Mouse (Mus musculus) forebrain, embryonic 11.5 days (tissue): Measurements from ENCODE around the gene Ppfia3. TPM values are rescaled to one million over a fixed set of nuclear protein-coding genes. Genes with fewer than 3 reads are reported as not detected.

ENCODE experiments used
- ATAC-seq: fragments of 200-750 bp; cut with Nextera tagmentation; replicated peaks from 2 replicates; pipeline ENCODE4 v1.8.0; 2017; ENCODE audit warnings: moderate TSS enrichment; ENCODE audit not compliant: low FRiP score
- DNase-seq: peaks from one replicate; pipeline ENCODE4 v3.0.0-alpha.2; 2017; ENCODE audit warnings: low spot score
- H3K27ac ChIP-seq: fragments of 300-500 bp; sonication (generic); 2 replicates; pipeline ENCODE4 v1.5.1; 2014; ENCODE audit warnings: low read depth, low read length
- H3K27me3 ChIP-seq: fragments of 300-500 bp; sonication (generic); 2 replicates; pipeline ENCODE4 v1.6.1; 2014; ENCODE audit warnings: mild to moderate bottlenecking, low read length, mixed read lengths; ENCODE audit not compliant: control insufficient read depth, insufficient read depth
- H3K36me3 ChIP-seq: fragments of 300-500 bp; sonication (generic); 2 replicates; pipeline ENCODE4 v1.6.1; 2014; ENCODE audit warnings: mild to moderate bottlenecking, low read length, moderate library complexity, mixed read lengths; ENCODE audit not compliant: control insufficient read depth, insufficient read depth
- H3K4me1 ChIP-seq: fragments of 300-500 bp; sonication (generic); replicated peaks from 2 replicates; pipeline ENCODE4 v1.6.1; 2014; ENCODE audit warnings: low read length, mixed read lengths; ENCODE audit not compliant: control insufficient read depth, insufficient read depth
- H3K4me2 ChIP-seq: fragments of 300-500 bp; sonication (generic); 2 replicates; pipeline ENCODE4 v1.6.1; 2014; ENCODE audit warnings: low read depth, mild to moderate bottlenecking, low read length, moderate library complexity, mixed read lengths; ENCODE audit not compliant: severe bottlenecking
- H3K4me3 ChIP-seq: fragments of 300-500 bp; sonication (generic); 2 replicates; pipeline ENCODE4 v1.5.1; 2014; ENCODE audit warnings: low read depth, low read length
- H3K9ac ChIP-seq: fragments of 300-500 bp; sonication (generic); 2 replicates; pipeline ENCODE4 v1.6.1; 2014; ENCODE audit warnings: low read length
- H3K9me3 ChIP-seq: fragments of 300-500 bp; sonication (generic); 2 replicates; pipeline ENCODE4 v1.6.1; 2016; ENCODE audit warnings: low read length, mixed read lengths; ENCODE audit not compliant: control insufficient read depth
- WGBS: fragments of 180-500 bp; shearing (Covaris S2); extraction: QIAGEN DNeasy Blood & Tissue Kit; methylation state at CpG from one replicate; pipeline ENCODE4 v1.1.7; 2014; 5-methylcytosine and 5-hydroxymethylcytosine counted together
- polyA plus RNA-seq: library from polyadenylated mRNA; unstranded; fragments of >200 nt; fragmentation: Nextera tagmentation; extraction: Ambion mirVana; gene quantifications from 2 replicates; pipeline ENCODE4 v1.2.1, GENCODE M21; 2014

The Ppfia3 gene
- polyA plus RNA-seq, 1 experiment from 2014 or later, result 11.6 TPM

GRCm38 (mm10) chr7:45305275-45305674 is 61.5 kb downstream of the Ppfia3 start:
- peak; percentile 85 for DNase-seq
- H3K4me1 ChIP-seq, result peaks cover 2% of the 10 kb centered on the region; the same call in 1 of the 2 replicates
- no peak overlapping the region for H3K9ac ChIP-seq
- H3K4me3 ChIP-seq, result peak overlapping the region; percentile 11; the same call in 1 of the 2 replicates
- peak overlapping the region; percentile 47 for H3K4me2 ChIP-seq
- no peak overlapping the region for H3K27ac ChIP-seq
- no peaks in the 10 kb centered on the region for H3K36me3 ChIP-seq
- peak; percentile 58 for ATAC-seq
- no peaks in the 10 kb centered on the region for H3K27me3 ChIP-seq
- 3% methylated on average over 17 of the region's 17 CpGs for WGBS
- H3K9me3 ChIP-seq, result no peaks in the 10 kb centered on the region

GRCm38 (mm10) chr7:45304869-45305268 is 62.0 kb downstream of the Ppfia3 start:
- no peaks in the 10 kb centered on the region for H3K27me3 ChIP-seq
- peak overlapping the region; percentile 47 for H3K4me2 ChIP-seq
- no peak overlapping the region for H3K27ac ChIP-seq
- no peaks in the 10 kb centered on the region for H3K36me3 ChIP-seq
- H3K9ac ChIP-seq, result peak overlapping the region; percentile 12; the same call in 1 of the 2 replicates
- H3K4me1 ChIP-seq, result peaks cover 2% of the 10 kb centered on the region; the same call in 1 of the 2 replicates
- WGBS, result 11% methylated on average over 12 of the region's 13 CpGs
- no peaks in the 10 kb centered on the region for H3K9me3 ChIP-seq
- peak overlapping the region; percentile 11; the same call in 1 of the 2 replicates for H3K4me3 ChIP-seq
- 0 out of 2 replicates have a peak, but pooled peaks have one; percentile 15 for ATAC-seq
- DNase-seq, result no peak

- Histone ChIP-seq H3K4me3 (no peak overlapping the region), H3K9ac (no peak overlapping the region), H3K4me1 (peaks cover 2% of the 10 kb centered on the region; the same call in 1 of the 2 replicates), H3K9me3 (no peaks in the 10 kb centered on the region), H3K4me2 (no peak overlapping the region), H3K27ac (no peak overlapping the region), H3K27me3 (no peaks in the 10 kb centered on the region), H3K36me3 (no peaks in the 10 kb centered on the region)
- WGBS, result 86% methylated on average over 8 of the region's 8 CpGs
- ATAC-seq (no peak), DNase-seq (no peak)
Measured at GRCm38 (mm10) chr7:45302626-45303025, 64.2 kb downstream of the Ppfia3 start.

- no peak overlapping the region for H3K4me3 ChIP-seq
- no peaks in the 10 kb centered on the region for H3K36me3 ChIP-seq
- no peaks in the 10 kb centered on the region; the same call in 1 of the 2 replicates for H3K4me1 ChIP-seq
- no peak overlapping the region for H3K9ac ChIP-seq
- no peak overlapping the region for H3K4me2 ChIP-seq
- no peaks in the 10 kb centered on the region for H3K27me3 ChIP-seq
- 15% methylated on average over 6 of the region's 6 CpGs for WGBS
- H3K9me3 ChIP-seq, result no peaks in the 10 kb centered on the region
- H3K27ac ChIP-seq, result no peak overlapping the region
- ATAC-seq, result no peak
- peak; percentile 65 for DNase-seq
Measured at GRCm38 (mm10) chr7:45300270-45300669, 66.5 kb downstream of the Ppfia3 start.

GRCm38 (mm10) chr7:45299752-45300151 is 67.1 kb downstream of the Ppfia3 start:
- peak; percentile 72 for DNase-seq
- Histone ChIP-seq H3K9ac (no peak overlapping the region), H3K4me1 (no peaks in the 10 kb centered on the region), H3K4me2 (no peak overlapping the region), H3K9me3 (no peaks in the 10 kb centered on the region), H3K4me3 (no peak overlapping the region), H3K36me3 (no peaks in the 10 kb centered on the region), H3K27me3 (no peaks in the 10 kb centered on the region), H3K27ac (no peak overlapping the region)
- peak; percentile 69; the same call in 1 of the 2 replicates for ATAC-seq
- 12% methylated on average over 5 of the region's 5 CpGs for WGBS

- DNase-seq (no peak), ATAC-seq (no peak)
- H3K4me1 ChIP-seq, result no peaks in the 10 kb centered on the region
- H3K27ac ChIP-seq, result no peak overlapping the region
- H3K9me3 ChIP-seq, result no peaks in the 10 kb centered on the region
- 58% methylated on average over 3 of the region's 3 CpGs for WGBS
- no peaks in the 10 kb centered on the region for H3K27me3 ChIP-seq
- H3K36me3 ChIP-seq, result no peaks in the 10 kb centered on the region
- H3K9ac ChIP-seq, result no peak overlapping the region
- H3K4me3 ChIP-seq, result no peak overlapping the region
- H3K4me2 ChIP-seq, result no peak overlapping the region
Measured at GRCm38 (mm10) chr7:45297563-45297962, 69.3 kb downstream of the Ppfia3 start.

- Histone ChIP-seq H3K27me3 (no peaks in the 10 kb centered on the region), H3K9me3 (no peaks in the 10 kb centered on the region), H3K4me3 (no peak overlapping the region), H3K27ac (no peak overlapping the region), H3K36me3 (no peaks in the 10 kb centered on the region), H3K4me2 (no peak overlapping the region), H3K4me1 (no peaks in the 10 kb centered on the region), H3K9ac (no peak overlapping the region)
- DNase-seq (no peak), ATAC-seq (no peak)
- WGBS, result 88% methylated on average over 1 of the region's 1 CpGs
Measured at GRCm38 (mm10) chr7:45296626-45297025, 70.2 kb downstream of the Ppfia3 start.

Other genes starting within 250 kb of the Ppfia3 start
- 1,418 and 1,481 TPM in 2 replicates for gene Rps11, start 242.6 kb downstream of the Ppfia3 start, polyA plus RNA-seq
- 1,136 and 1,164 TPM in 2 replicates for gene Rpl13a, start 238.3 kb downstream of the Ppfia3 start, polyA plus RNA-seq
- gene Gm45713, start 230.8 kb downstream of the Ppfia3 start, polyA plus RNA-seq, result 0.45 and 0.55 TPM in 2 replicates
- 1.2 and 1.8 TPM in 2 replicates for gene Flt3l, start 230.6 kb downstream of the Ppfia3 start, polyA plus RNA-seq
- 95.9 and 110 TPM in 2 replicates for gene Pih1d1, start 212.7 kb downstream of the Ppfia3 start, polyA plus RNA-seq
- 44.0 and 44.1 TPM in 2 replicates for gene Aldh16a1, start 212.4 kb downstream of the Ppfia3 start, polyA plus RNA-seq
- gene Slc17a7, start 203.1 kb downstream of the Ppfia3 start, polyA plus RNA-seq, result 3.6 and 4.6 TPM in 2 replicates
- 0.13 and 0.33 TPM in 2 replicates for gene Gfy, start 187.4 kb downstream of the Ppfia3 start, polyA plus RNA-seq
- gene Pth2, start 186.0 kb downstream of the Ppfia3 start, polyA plus RNA-seq, result not detected in 2 replicates
- gene Ccdc155, start 162.1 kb downstream of the Ppfia3 start, polyA plus RNA-seq, result 0.83 and 0.90 TPM in 2 replicates
- 0.48 TPM in 1 of 2 replicates, not detected in the other for gene Dkkl1, start 154.9 kb downstream of the Ppfia3 start, polyA plus RNA-seq
- 297 and 318 TPM in 2 replicates for gene Tead2, start 151.3 kb downstream of the Ppfia3 start, polyA plus RNA-seq
- gene Cd37, start 127.9 kb downstream of the Ppfia3 start, polyA plus RNA-seq, result 0.60 and 1.1 TPM in 2 replicates
- gene Slc6a16, start 125.9 kb downstream of the Ppfia3 start, polyA plus RNA-seq, result 0.36 TPM in 1 of 2 replicates, not detected in the other
- not detected in 2 replicates for gene Slc6a21, start 89.5 kb downstream of the Ppfia3 start, polyA plus RNA-seq
- 5.6 and 6.8 TPM in 2 replicates for gene Trpm4, start 33.2 kb downstream of the Ppfia3 start, polyA plus RNA-seq
- not detected in 2 replicates for gene Hrc, start 31.7 kb downstream of the Ppfia3 start, polyA plus RNA-seq
- 0.48 and 1.5 TPM in 2 replicates for gene Lin7b, start 3.6 kb upstream of the Ppfia3 start, polyA plus RNA-seq
- 79.8 and 87.9 TPM in 2 replicates for gene Snrnp70, start 28.7 kb upstream of the Ppfia3 start, polyA plus RNA-seq
- not detected in 2 replicates for gene Kcna7, start 38.6 kb upstream of the Ppfia3 start, polyA plus RNA-seq
- gene Ntf5, start 46.7 kb upstream of the Ppfia3 start, polyA plus RNA-seq, result 0.33 and 0.67 TPM in 2 replicates
- not detected in 2 replicates for gene Lhb, start 53.8 kb upstream of the Ppfia3 start, polyA plus RNA-seq
- gene Gys1, start 67.8 kb upstream of the Ppfia3 start, polyA plus RNA-seq, result 37.0 and 37.6 TPM in 2 replicates
- 175 and 183 TPM in 2 replicates for gene Ruvbl2, start 71.1 kb upstream of the Ppfia3 start, polyA plus RNA-seq
- gene Ftl1, start 92.9 kb upstream of the Ppfia3 start, polyA plus RNA-seq, result 4,947 and 5,145 TPM in 2 replicates
- 192 and 202 TPM in 2 replicates for gene Bax, start 99.9 kb upstream of the Ppfia3 start, polyA plus RNA-seq
- 0.13 and 0.29 TPM in 2 replicates for gene Tulp2, start 114.9 kb upstream of the Ppfia3 start, polyA plus RNA-seq
- not detected in 2 replicates for gene Gm45808, start 119.8 kb upstream of the Ppfia3 start, polyA plus RNA-seq
- gene Dhdh, start 121.8 kb upstream of the Ppfia3 start, polyA plus RNA-seq, result 4.3 and 4.6 TPM in 2 replicates
- gene Nucb1, start 143.4 kb upstream of the Ppfia3 start, polyA plus RNA-seq, result 90.4 and 109 TPM in 2 replicates
- gene Ppp1r15a, start 159.2 kb upstream of the Ppfia3 start, polyA plus RNA-seq, result 17.4 and 17.8 TPM in 2 replicates
- gene Plekha4, start 159.3 kb upstream of the Ppfia3 start, polyA plus RNA-seq, result 0.80 and 1.5 TPM in 2 replicates
- gene Hsd17b14, start 187.9 kb upstream of the Ppfia3 start, polyA plus RNA-seq, result 0.25 and 1.2 TPM in 2 replicates
- 24.8 and 25.7 TPM in 2 replicates for gene Bcat2, start 203.1 kb upstream of the Ppfia3 start, polyA plus RNA-seq
- gene Fgf21, start 248.5 kb upstream of the Ppfia3 start, polyA plus RNA-seq, result not detected in 2 replicates